Mouse (Mus musculus) left cerebral cortex, adult 2 months (tissue): ENCODE measurements around the gene Rtca. TPM values are rescaled to one million over a fixed set of nuclear protein-coding genes. Genes with fewer than 3 reads are reported as not detected.

Experiments used
- DNase-seq, 2 experiments: peaks; one replicate each; pipeline ENCODE4 v3.0.0; 2021 to 2022; ENCODE audit warnings: low spot score in 2 of 2, mixed read lengths in 1 of 2; ENCODE audit errors: extremely low spot score in 1 of 2
- H3K27ac ChIP-seq: fragments of 200-600 bp; 2 replicates; pipeline ENCODE4 v1.8.1; 2022
- H3K4me3 ChIP-seq: fragments of 200-600 bp; 2 replicates; pipeline ENCODE4 v1.8.1; 2022
- CTCF ChIP-seq: fragments of 200-600 bp; IDR thresholded peaks from 2 replicates; pipeline ENCODE4 v1.8.1; 2022; ENCODE audit warnings: antibody characterized with exemption, mild to moderate bottlenecking, moderate library complexity
- intact Hi-C: fragments of 180-260 bp; cut with DNase I; formaldehyde crosslinking; loops from one replicate; pipeline ENCODE4 v1.15.1; 2025
- total RNA-seq, 2 experiments: library from RNA; stranded (reverse); gene quantifications; 2 replicates each; pipeline ENCODE4 v1.2.3; 2021

The Rtca gene
- total RNA-seq, 2 experiments from 2014 or later: 57.5 to 58.9 TPM

DNA sequence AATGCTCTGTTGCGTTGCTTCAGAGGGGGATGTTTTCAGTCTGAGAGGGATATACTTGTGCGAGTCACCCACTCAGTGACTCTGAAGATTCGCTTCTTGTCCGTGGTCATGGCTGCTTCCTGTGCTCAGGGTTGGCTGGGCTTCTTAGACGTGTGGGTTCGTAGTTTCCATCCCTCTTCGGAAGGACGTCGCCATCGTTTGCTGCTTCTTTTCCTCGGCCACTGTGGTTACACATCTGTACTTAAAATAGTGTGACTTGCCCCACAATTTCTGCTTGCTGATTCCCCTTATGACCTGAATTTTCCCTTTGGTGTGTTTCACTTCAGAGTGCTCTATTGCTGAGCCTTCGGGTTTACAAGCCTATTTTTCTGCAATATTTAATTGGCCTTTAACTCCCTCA lies 42.3 kb downstream of the Rtca start:
- TF ChIP-seq CTCF: no peak
- Histone ChIP-seq H3K27ac (no peak overlapping the region), H3K4me3 (no peak overlapping the region)
- no peak for DNase-seq
- intact Hi-C loops: no loop called here

DNA sequence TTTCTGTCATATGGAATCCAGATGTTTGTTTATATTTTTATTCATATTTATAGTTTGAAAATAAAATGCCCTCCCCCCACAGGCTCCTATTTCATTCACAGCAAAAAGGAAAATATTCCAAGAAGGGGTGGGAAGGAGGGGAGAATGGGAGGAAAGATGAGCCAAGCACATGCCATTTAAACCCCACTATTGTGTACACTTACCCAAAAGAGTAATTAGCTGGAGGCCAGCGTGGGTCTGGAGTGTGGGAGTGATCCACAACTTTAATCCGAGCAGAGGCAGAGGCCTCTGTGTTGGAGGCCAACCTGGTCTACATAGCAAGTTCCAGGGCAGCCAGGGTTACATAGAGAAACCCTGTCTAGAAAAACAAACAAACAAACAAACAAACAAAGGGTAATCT lies 43.7 kb downstream of the Rtca start:
- intact Hi-C loops: no loop called here
- no peak for TF ChIP-seq CTCF
- Histone ChIP-seq H3K27ac (no peak overlapping the region), H3K4me3 (no peak overlapping the region)
- no peak for DNase-seq

DNA sequence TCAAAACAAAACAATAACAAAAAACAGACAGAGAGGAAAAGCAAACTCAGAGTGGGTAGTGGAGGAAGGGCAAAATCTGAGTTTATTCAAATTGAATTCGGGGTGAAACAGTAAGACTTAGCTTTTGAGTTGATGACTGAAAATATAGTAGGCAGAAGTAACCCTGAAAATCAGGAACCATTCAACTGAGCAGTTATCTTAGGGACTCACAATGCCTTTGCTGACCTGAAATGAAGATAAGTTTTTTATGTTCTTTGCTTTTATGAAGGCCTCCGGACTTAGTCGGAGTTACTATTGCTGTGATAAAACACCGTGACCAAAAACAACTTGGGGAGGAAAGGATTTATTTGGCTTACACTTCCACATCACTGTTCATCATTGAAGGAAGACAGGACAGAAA lies 47.0 kb downstream of the Rtca start:
- TF ChIP-seq CTCF: no peak
- Histone ChIP-seq H3K4me3 (no peak overlapping the region), H3K27ac (no peak overlapping the region)
- intact Hi-C loops: no loop called here
- DNase-seq: no peak

DNA sequence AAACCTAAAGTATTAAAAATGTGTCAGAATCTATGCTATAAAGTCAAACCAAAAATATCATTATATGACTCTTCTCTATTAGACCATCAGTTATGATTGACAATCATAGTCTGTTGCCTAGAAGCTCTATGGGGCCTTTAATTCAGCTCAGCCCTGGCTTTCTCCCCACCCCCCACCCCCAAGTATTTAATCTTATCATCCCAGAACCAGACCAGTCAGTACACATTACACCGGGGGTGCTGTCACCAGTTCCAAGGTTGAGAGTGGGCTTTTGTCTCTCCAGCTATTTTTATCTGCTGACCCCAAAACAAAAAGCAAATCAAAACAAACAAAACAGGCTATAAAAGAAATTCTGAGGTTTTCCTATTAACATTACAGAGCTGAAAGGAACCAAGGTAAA lies 53.5 kb downstream of the Rtca start:
- Histone ChIP-seq H3K4me3 (no peak overlapping the region), H3K27ac (no peak overlapping the region)
- no peak for TF ChIP-seq CTCF
- intact Hi-C loops: no loop called here
- no peak for DNase-seq

DNA sequence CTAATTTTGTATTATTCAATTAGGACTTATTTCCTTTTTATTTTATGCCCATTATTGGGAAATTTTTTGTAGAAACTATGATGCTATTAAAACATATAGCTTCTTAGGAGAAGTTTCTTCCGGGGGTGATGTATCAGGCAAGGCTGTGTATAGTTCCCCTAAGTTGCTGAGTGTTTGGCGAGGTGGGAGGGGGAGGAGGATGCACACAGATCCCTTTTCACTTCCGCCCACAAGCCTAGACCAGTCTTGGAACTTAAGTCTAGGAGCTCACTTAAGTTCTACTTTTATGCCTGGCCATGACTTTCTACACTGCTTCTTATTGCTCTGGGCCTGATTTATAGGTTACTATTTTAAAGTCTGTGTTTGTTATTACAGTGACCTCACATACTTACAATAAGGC lies 57.3 kb downstream of the Rtca start:
- no peak for TF ChIP-seq CTCF
- no peak for DNase-seq
- Histone ChIP-seq H3K27ac (no peak overlapping the region), H3K4me3 (no peak overlapping the region)
- intact Hi-C loops: no loop called here

DNA sequence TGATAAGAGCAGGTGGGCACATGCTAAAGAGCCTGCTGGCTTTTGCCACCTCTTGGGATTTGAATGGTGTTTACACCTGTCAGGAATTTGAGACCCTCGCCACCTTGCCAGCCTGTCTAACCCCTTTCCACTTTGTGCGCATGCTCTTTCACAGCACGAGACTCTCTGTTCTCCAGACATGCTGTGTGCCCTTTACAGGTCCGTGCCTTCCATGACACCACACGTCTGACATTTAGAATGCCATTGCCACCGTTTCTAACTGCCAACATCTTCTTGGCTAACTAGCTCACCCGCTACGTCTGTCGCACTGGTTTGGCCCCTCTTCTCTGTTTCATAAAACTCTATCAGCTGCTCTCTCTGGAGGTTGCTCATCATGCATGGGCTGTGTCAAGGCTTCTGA lies 63.7 kb downstream of the Rtca start:
- Histone ChIP-seq H3K27ac (no peak overlapping the region), H3K4me3 (no peak overlapping the region)
- no peak for DNase-seq
- intact Hi-C loops: no loop called here
- TF ChIP-seq CTCF: no peak

DNA sequence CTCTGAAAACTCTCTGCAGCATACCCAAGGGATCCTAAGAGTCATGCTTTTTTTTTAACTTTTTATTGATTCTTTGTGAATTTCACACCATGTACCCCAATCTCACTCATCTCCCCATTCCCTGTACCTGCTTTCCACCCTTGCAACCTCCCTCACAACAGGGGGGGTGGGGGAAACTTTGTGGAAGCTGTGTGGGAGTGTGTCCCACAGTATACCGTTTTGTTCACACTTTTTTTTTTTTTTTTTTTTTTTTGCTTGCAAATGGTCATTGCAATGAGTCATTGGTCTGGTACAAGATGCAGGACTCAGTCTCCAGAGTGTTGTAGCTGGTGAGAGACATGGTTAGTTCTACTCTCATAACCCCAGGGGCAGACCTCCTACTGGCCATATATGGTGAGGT lies 65.2 kb downstream of the Rtca start:
- intact Hi-C loops: no loop called here
- DNase-seq: no peak
- Histone ChIP-seq H3K4me3 (no peak overlapping the region), H3K27ac (no peak overlapping the region)
- no peak for TF ChIP-seq CTCF

DNA sequence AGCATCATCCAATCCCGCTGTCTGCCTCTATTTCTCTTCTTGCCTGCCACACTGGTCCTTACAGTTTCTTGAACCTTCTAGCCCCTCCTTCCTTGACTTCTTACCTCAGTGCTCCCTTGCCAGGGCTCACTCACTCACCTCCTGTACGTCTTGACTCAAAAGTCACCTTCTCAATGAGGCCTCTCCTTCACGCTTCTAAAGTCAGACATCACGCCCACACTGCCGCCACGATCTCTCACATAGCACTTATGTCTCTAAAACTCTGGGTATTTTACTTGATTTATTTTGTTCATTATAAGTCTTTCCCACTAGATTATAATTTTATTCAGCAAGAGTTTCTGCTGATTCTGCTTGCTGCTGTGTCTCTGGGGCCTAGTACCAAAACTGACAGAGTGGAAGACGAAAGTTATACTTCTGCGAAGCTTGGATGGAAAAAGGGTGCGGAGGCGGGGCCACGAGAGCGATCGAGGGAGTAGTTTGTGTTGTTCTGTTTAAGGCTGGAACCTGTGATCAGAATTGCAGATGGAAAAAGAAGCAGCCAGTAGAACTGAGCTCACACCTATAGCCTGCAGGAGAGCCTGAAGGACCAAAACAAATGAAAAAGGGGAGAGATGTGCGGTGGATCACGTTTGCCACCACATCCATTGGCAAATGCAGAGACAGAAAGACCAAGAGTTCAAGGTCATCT lies 66.3 kb downstream of the Rtca start:
- H3K4me3 ChIP-seq: no peak overlapping the region
- no peak overlapping the region for H3K27ac ChIP-seq
- TF ChIP-seq CTCF: no peak
- intact Hi-C loops: no loop called here
- DNase-seq: no peak

DNA sequence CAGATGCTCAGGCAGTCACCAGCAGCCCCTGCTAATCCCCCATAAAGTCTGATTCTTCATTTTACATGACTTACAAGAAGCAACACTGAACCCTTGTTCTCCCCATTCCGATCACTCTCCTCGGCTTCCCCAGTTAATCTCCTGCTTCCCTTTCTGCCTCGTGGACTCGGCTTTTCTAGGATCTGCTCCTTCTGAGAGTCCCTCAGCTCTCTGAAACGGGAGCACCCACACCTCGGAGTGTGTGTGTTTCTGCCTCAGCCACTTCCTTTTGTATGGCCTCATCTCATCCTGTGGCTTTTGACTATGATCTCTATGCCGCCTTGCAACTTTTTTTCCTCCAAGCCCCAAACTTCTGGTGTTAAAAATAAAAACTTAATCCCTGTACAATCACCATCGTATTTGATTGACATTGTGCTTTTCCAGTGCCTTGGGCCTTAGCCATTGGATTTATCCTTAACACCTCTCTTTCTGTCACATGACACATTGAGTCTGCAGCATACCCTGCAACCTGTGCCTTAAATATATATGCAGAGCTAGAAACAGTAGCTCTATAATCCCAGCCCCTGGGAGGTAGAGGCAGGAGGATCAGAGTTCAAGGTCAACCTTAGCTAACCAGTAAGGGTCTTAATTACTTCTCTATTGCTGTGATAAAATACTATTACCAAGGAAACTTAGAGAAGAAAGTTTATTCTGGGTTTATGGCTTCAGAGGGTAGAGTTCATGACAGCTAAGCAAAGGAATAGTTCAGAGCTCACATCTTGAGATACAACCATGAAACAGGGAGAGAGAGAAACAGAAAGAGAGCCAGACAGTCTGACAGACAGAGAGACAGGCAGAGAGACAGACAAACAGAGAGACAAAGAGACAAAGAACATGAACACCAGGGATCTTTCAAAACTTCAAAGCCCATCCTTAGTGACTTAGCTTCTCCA lies 67.7 kb downstream of the Rtca start:
- Histone ChIP-seq H3K27ac (no peak overlapping the region), H3K4me3 (no peak overlapping the region)
- no peak for TF ChIP-seq CTCF
- DNase-seq: no peak
- intact Hi-C loops: no loop called here

Other genes with a start within 250 kb of the Rtca start
- gene Cdc14a, start 84.2 kb downstream of the Rtca start, total RNA-seq: 1 to 10 TPM; 2.6 to 4.5 TPM
- gene Dbt, start 4.9 kb upstream of the Rtca start, total RNA-seq: 10 to 100 TPM; 16.2 to 17.2 TPM
- not detected for gene Lrrc39, start 54.8 kb upstream of the Rtca start, total RNA-seq
- gene Sass6, start 86.8 kb upstream of the Rtca start, total RNA-seq: 1 to 10 TPM; 5.9 to 8.1 TPM
- 10 to 100 TPM; 17.4 to 19.4 TPM for gene Trmt13, start 106.4 kb upstream of the Rtca start, total RNA-seq
- gene Mfsd14a, start 154.5 kb upstream of the Rtca start, total RNA-seq: 10 to 100 TPM; 55.1 to 57.3 TPM
- under 1 TPM in 1 of 2 experiments, not detected in 1; 0.56 TPM for gene Gm43191, start 173.1 kb upstream of the Rtca start, total RNA-seq
- 10 to 100 TPM; 15.7 to 17.7 TPM for gene Slc35a3, start 204.6 kb upstream of the Rtca start, total RNA-seq